Mouse (Mus musculus) lung, adult 2 months (tissue): ENCODE results near the gene Cc2d1b.

Source experiments
- CTCF ChIP-seq: fragments of 200-500 bp; IDR thresholded peaks from 2 replicates; pipeline ENCODE4 v1.5.1; 2011; ENCODE audit warnings: mild to moderate bottlenecking, low read length, control low read depth; ENCODE audit not compliant: insufficient read depth
- POLR2A ChIP-seq: fragments of 200-500 bp; IDR thresholded peaks from 2 replicates; pipeline ENCODE4 v1.6.1; 2011; ENCODE audit warnings: low read depth, mild to moderate bottlenecking, control low read depth, low read length, borderline replicate concordance; ENCODE audit errors: extremely low read depth

DNA sequence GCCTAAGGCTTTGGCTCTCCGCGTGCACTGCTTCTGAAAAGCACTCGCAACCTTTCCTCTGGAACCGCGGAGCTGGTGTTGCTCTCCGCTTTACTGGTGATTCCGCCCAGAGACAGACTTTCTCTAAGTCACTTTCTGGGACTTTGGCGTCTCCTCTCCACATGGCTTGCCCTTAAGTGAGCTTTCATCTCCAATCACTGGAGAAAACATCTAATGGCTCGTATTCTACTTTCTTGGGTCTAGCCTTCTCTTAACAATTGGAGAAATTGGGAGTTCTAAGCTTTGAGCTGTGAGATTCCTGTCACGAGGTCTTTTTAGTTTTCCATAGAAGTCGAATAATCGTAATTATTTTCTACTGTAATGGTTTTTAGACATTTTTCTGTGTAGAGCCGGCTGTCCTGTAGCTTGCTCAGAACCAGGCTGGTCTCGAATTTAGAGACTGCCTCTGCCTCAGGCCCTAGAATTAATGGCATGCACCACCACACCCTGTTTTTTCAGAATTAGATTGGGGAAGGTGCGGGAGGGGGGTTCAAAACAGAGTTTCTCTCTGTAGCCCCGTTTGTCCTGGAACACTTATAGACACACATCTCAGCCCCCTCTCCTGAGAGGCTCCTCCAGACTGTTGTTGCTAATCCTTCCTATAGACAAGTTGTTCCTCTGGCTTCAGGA, 39.9 kb upstream of the Cc2d1b start:
- TF ChIP-seq CTCF = no peak
- TF ChIP-seq POLR2A = no peak
